Mouse (Mus musculus): ENCODE measurements around the gene Adra1b. TPM values are rescaled to one million over a fixed set of nuclear protein-coding genes. Genes with fewer than 3 reads are reported as not detected.

Gene Adra1b
- polyA plus RNA-seq, 1 experiment from 2014 or later: 1.8 TPM

DNA sequence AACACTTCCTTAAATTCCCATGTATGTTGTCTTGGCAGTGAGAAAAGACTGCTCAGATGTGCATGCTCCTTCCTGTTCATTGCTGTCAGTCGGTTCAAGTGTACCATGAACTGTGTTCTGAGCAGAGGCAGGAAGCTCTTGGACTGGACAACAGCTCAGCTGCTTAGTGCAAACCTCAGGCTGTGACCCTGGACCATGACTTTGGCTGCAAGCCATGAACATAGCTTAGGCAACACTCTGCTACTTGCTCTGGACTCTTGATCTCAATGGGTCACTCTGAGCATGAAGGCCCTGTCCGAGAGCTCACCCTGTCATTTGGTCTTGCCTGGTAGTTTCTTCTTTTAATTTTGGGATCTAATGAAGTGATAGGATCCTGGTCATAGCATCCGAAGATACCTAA is 9.6 kb downstream of the Adra1b start:
- no peak overlapping the region for H3K4me2 ChIP-seq (replicated peaks)
- WGBS: 86% methylated on average over 3 of the region's 3 CpGs
- H3K27ac ChIP-seq: no peak overlapping the region
- H3K9ac ChIP-seq: no peak overlapping the region
- H3K4me1 ChIP-seq: no peaks in the 10 kb centered on the region
- H3K9me3 ChIP-seq: no peaks in the 10 kb centered on the region
- no peaks in the 10 kb centered on the region for H3K27me3 ChIP-seq
- H3K4me3 ChIP-seq: no peak overlapping the region
- no peaks in the 10 kb centered on the region for H3K36me3 ChIP-seq
- ATAC-seq (ENCODE audit: insufficient number of reproducible peaks, insufficient read depth, low FRiP score, low TSS enrichment): no peak

DNA sequence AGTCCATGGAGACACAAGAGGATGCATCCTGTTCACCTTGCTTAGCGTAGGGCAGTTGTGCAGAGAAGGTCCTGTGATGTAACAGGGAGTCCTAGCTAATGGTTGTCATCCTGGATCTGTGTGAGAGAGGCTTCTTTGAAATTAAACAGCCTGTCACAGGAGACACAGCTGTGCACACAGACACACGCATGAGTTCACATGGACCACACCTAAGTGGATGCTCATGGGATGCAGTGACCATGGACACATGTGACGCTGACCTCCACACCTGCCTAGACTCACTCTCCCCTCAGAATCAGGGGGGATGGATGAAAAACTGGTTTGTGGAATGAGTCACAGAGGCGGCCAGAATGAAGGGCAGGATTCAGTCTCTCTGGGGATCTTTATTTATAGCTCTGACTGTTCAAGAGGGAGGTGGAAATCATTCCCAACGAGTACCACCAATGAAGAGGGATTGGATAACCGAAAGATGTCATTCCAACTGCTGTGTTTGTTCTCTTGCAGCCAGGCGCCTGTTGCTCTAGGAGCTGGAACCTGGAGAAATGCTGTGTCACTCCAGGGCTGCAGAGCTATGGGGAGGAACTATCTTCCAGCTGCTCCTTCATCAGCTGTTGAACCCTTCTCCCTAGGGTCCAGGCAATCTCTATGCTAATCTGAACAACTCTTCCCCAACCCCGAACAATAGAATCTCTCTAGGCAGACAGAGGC is 11.6 kb downstream of the Adra1b start:
- 61% methylated on average over 8 of the region's 8 CpGs for WGBS
- no peak; the same call in 1 of the 2 replicates for ATAC-seq (ENCODE audit: insufficient number of reproducible peaks, insufficient read depth, low FRiP score, low TSS enrichment)
- H3K36me3 ChIP-seq: no peaks in the 10 kb centered on the region
- no peak overlapping the region for H3K4me3 ChIP-seq
- no peak overlapping the region for H3K27ac ChIP-seq
- no peaks in the 10 kb centered on the region for H3K27me3 ChIP-seq
- no peak overlapping the region for H3K4me2 ChIP-seq (replicated peaks)
- H3K4me1 ChIP-seq: no peaks in the 10 kb centered on the region
- H3K9me3 ChIP-seq: no peaks in the 10 kb centered on the region
- H3K9ac ChIP-seq: no peak overlapping the region

DNA sequence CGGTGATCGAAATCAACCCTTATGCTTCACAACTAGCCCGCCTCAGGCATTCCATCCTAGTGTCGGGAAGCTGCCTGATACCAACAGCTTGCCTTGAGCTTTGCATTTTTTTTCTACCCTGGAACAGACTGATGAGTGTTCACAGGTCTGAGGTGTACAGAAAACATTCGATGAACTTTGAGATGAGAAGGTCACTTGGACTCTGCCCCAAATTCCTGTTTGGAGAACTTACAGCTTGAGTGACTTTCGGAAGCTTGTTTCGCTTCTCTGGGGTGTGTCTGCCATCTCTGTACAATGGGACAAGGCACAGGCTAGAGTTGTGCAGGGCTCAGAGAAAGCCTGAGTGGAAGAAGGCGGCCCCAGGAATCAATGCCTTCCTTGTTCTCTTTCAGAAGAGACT is 12.3 kb downstream of the Adra1b start:
- ATAC-seq (ENCODE audit: insufficient number of reproducible peaks, insufficient read depth, low FRiP score, low TSS enrichment): no peak
- Histone ChIP-seq H3K9ac (no peak overlapping the region), H3K9me3 (no peaks in the 10 kb centered on the region), H3K4me1 (no peaks in the 10 kb centered on the region), H3K36me3 (no peaks in the 10 kb centered on the region), H3K27me3 (no peaks in the 10 kb centered on the region), H3K4me3 (no peak overlapping the region), H3K27ac (no peak overlapping the region), H3K4me2 (replicated peaks) (no peak overlapping the region)
- 69% methylated on average over 8 of the region's 8 CpGs for WGBS

DNA sequence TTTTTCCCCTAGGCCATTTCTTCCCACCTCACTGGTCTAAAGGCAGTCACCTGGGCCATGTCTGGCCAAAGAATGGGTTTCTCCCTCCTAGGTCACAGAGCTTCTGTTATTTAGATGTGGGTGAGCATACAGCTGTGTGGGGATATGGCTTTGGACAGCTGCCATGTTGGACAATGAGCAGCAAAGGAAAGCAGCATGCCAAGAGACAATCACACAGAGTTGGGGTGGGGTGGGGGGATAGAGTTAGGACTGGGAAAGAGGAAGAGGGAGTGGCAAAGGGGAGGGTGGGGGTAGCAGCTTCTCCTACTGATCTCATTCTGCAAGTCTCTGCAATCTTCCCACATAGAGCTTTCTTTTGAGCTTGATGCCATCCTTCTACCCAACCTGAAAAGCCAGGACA is 13.4 kb downstream of the Adra1b start:
- no peak overlapping the region for H3K27ac ChIP-seq
- no peak overlapping the region for H3K4me3 ChIP-seq
- ATAC-seq (ENCODE audit: insufficient number of reproducible peaks, insufficient read depth, low FRiP score, low TSS enrichment): no peak
- no peaks in the 10 kb centered on the region for H3K4me1 ChIP-seq
- no peaks in the 10 kb centered on the region for H3K27me3 ChIP-seq
- H3K36me3 ChIP-seq: no peaks in the 10 kb centered on the region
- no peak overlapping the region for H3K9ac ChIP-seq
- no peaks in the 10 kb centered on the region for H3K9me3 ChIP-seq
- no peak overlapping the region for H3K4me2 ChIP-seq (replicated peaks)

DNA sequence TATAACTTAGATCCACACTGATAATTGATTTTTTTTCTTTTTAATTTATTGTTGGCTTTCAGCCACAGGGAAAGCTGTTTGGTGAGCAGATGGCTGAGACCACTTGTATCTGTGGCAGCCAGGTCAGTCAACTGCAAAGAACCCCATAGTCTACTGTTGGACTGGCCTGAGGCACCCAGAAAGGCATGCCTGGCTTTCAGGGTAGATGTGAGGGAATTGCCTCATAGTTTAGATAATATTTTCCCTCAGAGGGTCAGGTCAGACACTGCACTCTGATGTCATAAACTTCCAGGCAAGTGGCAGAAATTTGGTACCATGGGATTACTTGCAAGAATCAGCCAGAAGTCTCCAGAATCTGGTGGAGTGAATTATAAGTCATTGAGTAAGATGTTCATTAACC is 16.5 kb downstream of the Adra1b start:
- Histone ChIP-seq H3K27ac (no peak overlapping the region), H3K36me3 (no peaks in the 10 kb centered on the region), H3K27me3 (no peaks in the 10 kb centered on the region), H3K9me3 (no peaks in the 10 kb centered on the region), H3K4me2 (replicated peaks) (no peak overlapping the region), H3K9ac (no peak overlapping the region), H3K4me1 (no peaks in the 10 kb centered on the region), H3K4me3 (no peak overlapping the region)
- ATAC-seq (ENCODE audit: insufficient number of reproducible peaks, insufficient read depth, low FRiP score, low TSS enrichment): no peak

DNA sequence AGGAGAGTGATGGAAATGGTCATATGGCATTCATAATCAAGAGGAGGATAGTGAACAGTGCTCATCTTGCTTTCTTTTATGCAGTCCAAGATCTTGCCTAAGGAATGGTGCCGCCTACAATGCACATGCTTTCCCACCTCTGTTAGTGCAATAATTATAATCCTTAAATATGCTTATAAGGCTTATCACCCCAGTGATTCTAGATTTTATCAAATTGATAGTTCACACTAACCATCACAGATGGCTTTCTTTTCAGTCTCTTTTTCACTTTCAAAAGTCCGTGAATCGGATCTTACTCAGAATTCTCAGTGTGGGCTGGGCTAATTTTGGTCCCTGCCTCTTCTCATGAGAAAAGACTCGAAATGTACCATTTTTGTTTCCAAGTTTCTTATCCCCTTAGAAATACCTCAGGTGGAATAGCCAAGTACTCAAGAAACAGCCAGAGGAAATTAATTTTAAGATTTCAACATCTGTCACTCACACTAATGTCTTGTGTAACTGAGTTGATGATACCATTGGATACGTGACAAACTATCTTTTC is 17.3 kb downstream of the Adra1b start:
- Histone ChIP-seq H3K36me3 (no peaks in the 10 kb centered on the region), H3K4me3 (no peak overlapping the region), H3K27ac (no peak overlapping the region), H3K4me2 (replicated peaks) (no peak overlapping the region), H3K9ac (no peak overlapping the region), H3K9me3 (no peaks in the 10 kb centered on the region), H3K4me1 (no peaks in the 10 kb centered on the region), H3K27me3 (no peaks in the 10 kb centered on the region)
- 86% methylated on average over 5 of the region's 5 CpGs for WGBS
- ATAC-seq (ENCODE audit: insufficient number of reproducible peaks, insufficient read depth, low FRiP score, low TSS enrichment): no peak

- no peaks in the 10 kb centered on the region for H3K9me3 ChIP-seq
- H3K4me3 ChIP-seq: no peak overlapping the region
- H3K27ac ChIP-seq: no peak overlapping the region
- H3K4me2 ChIP-seq (replicated peaks): no peak overlapping the region
- H3K4me1 ChIP-seq: no peaks in the 10 kb centered on the region
- no peak overlapping the region for H3K9ac ChIP-seq
- no peaks in the 10 kb centered on the region for H3K36me3 ChIP-seq
- H3K27me3 ChIP-seq: no peaks in the 10 kb centered on the region
- no peak for ATAC-seq (ENCODE audit: insufficient number of reproducible peaks, insufficient read depth, low FRiP score, low TSS enrichment)
- WGBS: 80% methylated on average over 5 of the region's 5 CpGs
Measured at GRCm38 (mm10) chr11:43877211-43877610, 23.8 kb downstream of the Adra1b start.

DNA sequence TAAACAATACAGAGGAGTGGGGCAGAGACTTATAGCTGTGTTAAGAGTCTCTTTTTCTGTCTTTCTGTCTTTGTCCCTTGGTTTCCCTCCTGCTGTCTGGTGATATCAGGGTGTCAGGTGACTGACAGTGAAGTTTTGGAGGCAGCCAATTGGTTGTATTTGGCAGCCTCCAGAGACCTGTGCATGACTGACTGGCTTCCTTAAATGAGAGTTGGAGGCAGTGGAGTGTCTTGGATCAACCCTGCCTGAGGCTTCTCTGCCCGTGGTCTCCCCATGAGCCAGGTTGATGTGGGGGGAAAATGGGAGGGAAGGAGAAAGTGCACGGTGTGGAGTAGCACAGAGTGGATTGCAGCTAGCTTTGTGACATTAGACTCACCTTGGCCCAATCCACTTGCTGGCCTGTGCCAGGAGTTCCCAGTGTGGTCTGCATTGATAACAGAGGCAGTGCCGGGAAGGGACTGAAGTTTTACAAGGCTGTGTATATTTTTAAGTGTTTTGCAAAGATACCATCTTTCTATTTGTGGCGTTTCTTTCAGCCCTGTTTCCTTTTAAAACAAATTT is 33.2 kb downstream of the Adra1b start:
- no peaks in the 10 kb centered on the region for H3K27me3 ChIP-seq
- 62% methylated on average over 4 of the region's 4 CpGs for WGBS
- no peaks in the 10 kb centered on the region for H3K36me3 ChIP-seq
- no peaks in the 10 kb centered on the region for H3K9me3 ChIP-seq
- ATAC-seq (ENCODE audit: insufficient number of reproducible peaks, insufficient read depth, low FRiP score, low TSS enrichment): no peak
- no peak overlapping the region for H3K27ac ChIP-seq
- no peak overlapping the region for H3K9ac ChIP-seq
- H3K4me2 ChIP-seq (replicated peaks): no peak overlapping the region
- H3K4me3 ChIP-seq: no peak overlapping the region
- no peaks in the 10 kb centered on the region for H3K4me1 ChIP-seq

- H3K4me1 ChIP-seq: no peaks in the 10 kb centered on the region
- 82% methylated on average over 6 of the region's 6 CpGs for WGBS
Measured at GRCm38 (mm10) chr11:43865298-43866165, 35.5 kb downstream of the Adra1b start.

DNA sequence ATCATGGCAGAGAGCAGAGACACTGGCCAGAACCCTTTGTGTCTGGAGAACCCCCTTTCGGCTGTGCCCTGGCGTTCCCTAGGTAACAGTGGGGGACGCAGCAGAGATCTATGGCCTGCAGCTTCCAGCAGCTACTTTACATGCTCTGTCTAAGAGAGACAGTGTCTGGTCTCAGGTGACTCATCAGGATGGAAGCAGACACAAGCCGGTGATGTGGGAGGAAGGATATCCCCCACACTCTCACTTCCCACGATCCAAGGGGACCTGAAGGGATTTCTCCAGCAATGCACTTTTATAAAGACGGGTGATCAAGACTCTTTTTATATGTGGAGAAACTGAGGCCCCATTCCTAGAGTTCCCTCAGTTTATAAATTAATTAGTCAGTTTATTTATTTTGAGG is 48.0 kb downstream of the Adra1b start:
- H3K4me2 ChIP-seq (replicated peaks): no peak overlapping the region
- no peaks in the 10 kb centered on the region for H3K36me3 ChIP-seq
- H3K9ac ChIP-seq: no peak overlapping the region
- no peaks in the 10 kb centered on the region for H3K27me3 ChIP-seq
- H3K4me1 ChIP-seq: no peaks in the 10 kb centered on the region
- WGBS: 83% methylated on average over 6 of the region's 6 CpGs
- H3K4me3 ChIP-seq: no peak overlapping the region
- H3K27ac ChIP-seq: no peak overlapping the region
- H3K9me3 ChIP-seq: no peaks in the 10 kb centered on the region
- ATAC-seq (ENCODE audit: insufficient number of reproducible peaks, insufficient read depth, low FRiP score, low TSS enrichment): no peak

More at GRCm38 (mm10) chr11:43865298-43866165, 35.5 kb downstream of the Adra1b start:
- no peaks in the 10 kb centered on the region for H3K9me3 ChIP-seq
- no peaks in the 10 kb centered on the region for H3K27me3 ChIP-seq
- no peaks in the 10 kb centered on the region for H3K36me3 ChIP-seq
- no peak overlapping the region for H3K4me2 ChIP-seq (replicated peaks)
- no peak overlapping the region for H3K27ac ChIP-seq
- ATAC-seq (ENCODE audit: insufficient number of reproducible peaks, insufficient read depth, low FRiP score, low TSS enrichment): no peak
- no peak overlapping the region for H3K4me3 ChIP-seq
- H3K9ac ChIP-seq: no peak overlapping the region

- Histone ChIP-seq H3K27ac (no peak overlapping the region), H3K4me2 (replicated peaks) (no peak overlapping the region), H3K4me1 (no peaks in the 10 kb centered on the region), H3K27me3 (no peaks in the 10 kb centered on the region), H3K4me3 (no peak overlapping the region), H3K9me3 (no peaks in the 10 kb centered on the region), H3K36me3 (no peaks in the 10 kb centered on the region), H3K9ac (no peak overlapping the region)
- 88% methylated on average over 4 of the region's 4 CpGs for WGBS
- no peak for ATAC-seq (ENCODE audit: insufficient number of reproducible peaks, insufficient read depth, low FRiP score, low TSS enrichment)
Measured at GRCm38 (mm10) chr11:43848056-43848455, 53.0 kb downstream of the Adra1b start.

GRCm38 (mm10) chr11:43841596-43841995 is 59.4 kb downstream of the Adra1b start:
- WGBS: 62% methylated on average over 10 of the region's 10 CpGs
- Histone ChIP-seq H3K36me3 (no peaks in the 10 kb centered on the region), H3K4me1 (no peaks in the 10 kb centered on the region), H3K9me3 (no peaks in the 10 kb centered on the region), H3K27me3 (peaks cover 9% of the 10 kb centered on the region), H3K27ac (no peak overlapping the region), H3K4me2 (replicated peaks) (no peak overlapping the region), H3K4me3 (no peak overlapping the region), H3K9ac (no peak overlapping the region)
- ATAC-seq (ENCODE audit: insufficient number of reproducible peaks, insufficient read depth, low FRiP score, low TSS enrichment): no peak

Measured in embryonic facial prominence, embryonic 12.5 days (tissue).